Comparison of ENCODE assay signal across 23 mouse cellular contexts in genomic region chr14:98085141-98085540, GRCm38 (mm10).
"Had no signal": no experiment of that assay in that cellular context is flagged by ENCODE, and none has a peak within 500 bp of the region (broad histone marks: within the 10 kb centered on the region; RNA-seq: fewer than 3 reads in every experiment).

No protein-coding gene starts in this region.

- H3K27me3 ChIP-seq: lung, embryonic 15.5 days; megakaryocyte, embryonic 14.5 days; neural tube, embryonic 13.5 days; neural tube, embryonic 15.5 days; stomach, embryonic 15.5 days had no signal

- H3K36me3 ChIP-seq: lung, embryonic 15.5 days; neural tube, embryonic 13.5 days; neural tube, embryonic 15.5 days; stomach, embryonic 15.5 days had no signal

- H3K9me3 ChIP-seq: lung, embryonic 15.5 days; megakaryocyte, embryonic 14.5 days; neural tube, embryonic 13.5 days; neural tube, embryonic 15.5 days; stomach, embryonic 15.5 days had no signal

- H3K9ac ChIP-seq: liver, postnatal 0 days; lung, embryonic 15.5 days; neural tube, embryonic 13.5 days; neural tube, embryonic 15.5 days; stomach, embryonic 15.5 days had no signal

- H3K4me3 ChIP-seq: lung, embryonic 15.5 days; megakaryocyte, embryonic 14.5 days; myocyte; neural tube, embryonic 13.5 days; neural tube, embryonic 15.5 days; stomach, embryonic 15.5 days had no signal

- ATAC-seq: liver, postnatal 0 days; lung, postnatal 0 days; midbrain, embryonic 16.5 days had no signal

- H3K27ac ChIP-seq: lung, embryonic 15.5 days; macrophage; neural tube, embryonic 13.5 days; neural tube, embryonic 15.5 days; stomach, embryonic 15.5 days; stomach, postnatal 0 days had no signal

- DNase-seq: liver, postnatal 0 days; lung, adult 2 months; lung, postnatal 14 days; lung, postnatal 36 days; midbrain, embryonic 14.5 days; retina, postnatal 1 day; right cerebral cortex, adult 18-20 months; right cerebral cortex, postnatal 25 days; right cerebral cortex, postnatal 4 days; thymus, adult 2 months; thymus, postnatal 25 days; thymus, postnatal 4 days had no signal

- H3K4me2 ChIP-seq: lung, embryonic 15.5 days; midbrain, embryonic 11.5 days; neural tube, embryonic 13.5 days; neural tube, embryonic 15.5 days; stomach, embryonic 15.5 days had no signal

- H3K4me1 ChIP-seq: lung, embryonic 15.5 days; megakaryocyte, embryonic 14.5 days; neural tube, embryonic 13.5 days; neural tube, embryonic 15.5 days; stomach, embryonic 15.5 days had no signal
